Mouse (Mus musculus): ENCODE results near the gene Ttc19. TPM values are rescaled to one million over a fixed set of nuclear protein-coding genes. Genes with fewer than 3 reads are reported as not detected.

Ttc19 gene
- total RNA-seq, 2 experiments from 2014 or later = 16.1 to 18.2 TPM

Other genes starting within 250 kb of the Ttc19 start
- gene Adora2b, start 32.5 kb upstream of the Ttc19 start, total RNA-seq (2021) = 1 to 10 TPM; 2.3 to 2.4 TPM
- 10 to 100 TPM; 10.6 to 13.8 TPM for gene Zswim7, start 98 bp upstream of the Ttc19 start, total RNA-seq (2021)
- gene Pigl, start 177.0 kb downstream of the Ttc19 start, total RNA-seq (2021) = 1 to 10 TPM; 5.3 to 6.2 TPM
- 100 to 1,000 TPM; 169 to 170 TPM for gene Ncor1, start 177.1 kb downstream of the Ttc19 start, total RNA-seq (2021)